Mouse (Mus musculus): ENCODE data around the gene Rad52.

Rad52 gene

DNA sequence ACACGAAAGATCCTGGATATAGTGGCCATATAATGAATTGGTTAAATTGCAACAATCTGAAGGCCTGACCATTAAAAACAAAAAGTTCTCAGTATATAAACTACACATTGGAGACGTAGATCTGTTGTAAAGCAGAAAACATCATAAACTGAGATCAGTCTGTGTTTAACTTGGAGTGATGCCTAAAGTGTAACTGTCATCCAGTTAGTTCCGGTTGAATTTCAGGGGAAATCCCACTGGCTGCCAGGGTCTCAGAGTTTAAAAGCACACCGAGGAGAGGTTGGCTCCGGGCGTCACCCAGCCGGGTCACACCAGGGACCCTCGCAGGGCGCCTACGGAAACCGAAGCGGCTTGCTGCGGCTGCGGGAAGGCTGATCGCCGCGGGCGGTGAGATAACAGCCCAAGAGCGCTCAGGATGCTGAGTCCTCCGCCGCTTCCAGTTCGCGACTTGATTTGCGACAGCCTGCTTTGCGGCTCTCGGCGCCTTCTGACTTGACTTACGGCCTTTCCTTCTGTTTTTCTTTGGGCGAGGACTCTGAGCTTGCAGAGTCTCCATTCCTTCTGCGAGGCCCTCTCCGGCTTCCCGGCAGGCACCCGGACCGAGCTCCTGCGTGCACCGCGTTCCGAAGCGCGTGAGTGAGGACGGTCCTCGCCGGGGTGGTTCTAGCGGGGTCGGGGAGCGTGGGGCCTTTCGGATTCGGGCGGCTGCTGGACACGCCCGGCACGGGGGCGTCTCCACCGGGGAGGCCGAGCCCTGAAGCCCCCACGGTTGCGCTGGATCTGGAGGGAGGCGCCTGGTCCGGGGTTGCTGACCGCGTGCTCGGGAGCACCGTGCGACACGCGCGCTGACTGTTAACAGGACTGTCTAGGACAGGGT lies at the start of gene Rad52:
TSS of gene Rad52 (plus strand) at position 495 of the 877 bp plus-strand sequence.
- DNase-seq (ENCODE audit: low read depth, low spot score) = peak; percentile 92

DNA sequence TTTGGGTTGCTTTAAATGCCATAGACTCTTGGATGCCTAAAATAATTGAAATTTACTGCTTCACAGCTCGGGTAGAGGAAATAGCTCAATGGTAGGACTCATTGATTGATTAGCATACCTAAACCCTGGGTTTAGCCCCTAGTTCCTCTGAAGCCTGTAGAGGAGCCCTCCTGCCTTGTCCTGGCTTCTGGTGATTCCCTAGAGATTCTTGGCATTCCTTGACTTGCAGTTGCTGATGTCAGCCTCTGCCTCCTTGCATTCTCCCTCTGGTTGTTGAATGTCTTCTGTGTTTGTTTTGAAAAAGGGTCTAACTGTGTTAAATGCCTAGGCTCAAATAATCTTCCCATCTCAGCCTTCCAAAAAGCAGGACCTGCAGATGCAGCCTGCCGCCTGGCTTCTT lies 48.3 kb upstream of the Rad52 start:
- no peak for DNase-seq (ENCODE audit: low read depth, low spot score)

DNA sequence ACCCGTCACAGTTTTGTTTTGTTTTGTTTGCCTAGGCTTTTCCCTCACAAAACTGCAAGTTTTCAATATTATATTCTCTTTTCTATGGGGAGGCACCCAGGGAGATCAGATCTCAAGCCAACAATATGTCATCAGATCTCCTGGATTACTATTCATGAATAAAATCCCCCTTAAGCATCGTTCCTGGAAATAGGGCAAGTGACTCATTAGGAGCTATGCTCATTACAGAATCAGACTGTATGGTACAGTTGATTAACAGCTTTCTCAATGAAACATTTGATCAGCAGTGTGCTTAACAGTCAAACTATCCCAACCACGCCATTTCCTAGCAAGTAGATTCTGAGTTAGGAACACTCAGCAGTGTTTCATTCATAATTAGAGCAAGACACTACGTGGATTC lies 47.0 kb upstream of the Rad52 start:
- no peak for DNase-seq (ENCODE audit: low read depth, low spot score)

DNA sequence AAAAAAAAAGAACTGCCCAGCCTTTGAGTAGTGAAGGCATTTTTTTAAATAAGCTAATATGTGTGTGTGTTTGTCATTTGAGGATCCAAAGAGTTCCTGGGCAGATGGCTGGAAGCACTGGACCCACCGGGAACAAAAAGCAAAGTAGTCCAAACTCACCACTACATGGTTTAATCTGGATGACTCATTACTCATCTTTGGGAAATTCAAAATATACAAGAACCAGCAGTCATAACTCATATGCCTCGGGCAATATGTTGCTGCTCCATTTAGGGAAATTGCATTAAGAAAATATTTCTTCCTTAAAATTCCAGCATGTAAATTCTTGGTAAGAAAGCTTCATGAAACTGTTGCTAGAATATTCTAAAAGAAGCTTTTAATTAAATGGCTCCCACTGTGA lies 42.3 kb upstream of the Rad52 start:
- DNase-seq (ENCODE audit: low read depth, low spot score) = no peak

DNA sequence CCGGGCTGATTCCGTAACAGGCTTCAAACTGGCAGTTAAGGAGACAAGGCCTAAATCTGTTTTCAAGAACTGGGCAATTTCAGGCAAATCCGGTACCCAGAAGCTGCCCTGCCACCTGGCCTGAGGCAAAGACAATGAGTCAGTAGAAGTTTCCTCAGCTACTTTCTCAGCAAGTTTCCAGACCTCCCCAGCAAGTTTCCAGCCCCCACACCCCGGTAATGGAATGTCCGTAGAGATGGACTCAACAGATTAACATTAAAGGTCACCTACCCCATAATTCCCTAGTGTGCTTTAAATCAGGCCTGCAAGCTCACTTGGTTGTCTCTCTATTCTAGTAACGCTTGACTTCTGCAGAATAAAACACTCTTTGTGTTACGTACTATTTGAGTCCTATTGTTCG lies 41.0 kb upstream of the Rad52 start:
- DNase-seq (ENCODE audit: low read depth, low spot score) = no peak

DNA sequence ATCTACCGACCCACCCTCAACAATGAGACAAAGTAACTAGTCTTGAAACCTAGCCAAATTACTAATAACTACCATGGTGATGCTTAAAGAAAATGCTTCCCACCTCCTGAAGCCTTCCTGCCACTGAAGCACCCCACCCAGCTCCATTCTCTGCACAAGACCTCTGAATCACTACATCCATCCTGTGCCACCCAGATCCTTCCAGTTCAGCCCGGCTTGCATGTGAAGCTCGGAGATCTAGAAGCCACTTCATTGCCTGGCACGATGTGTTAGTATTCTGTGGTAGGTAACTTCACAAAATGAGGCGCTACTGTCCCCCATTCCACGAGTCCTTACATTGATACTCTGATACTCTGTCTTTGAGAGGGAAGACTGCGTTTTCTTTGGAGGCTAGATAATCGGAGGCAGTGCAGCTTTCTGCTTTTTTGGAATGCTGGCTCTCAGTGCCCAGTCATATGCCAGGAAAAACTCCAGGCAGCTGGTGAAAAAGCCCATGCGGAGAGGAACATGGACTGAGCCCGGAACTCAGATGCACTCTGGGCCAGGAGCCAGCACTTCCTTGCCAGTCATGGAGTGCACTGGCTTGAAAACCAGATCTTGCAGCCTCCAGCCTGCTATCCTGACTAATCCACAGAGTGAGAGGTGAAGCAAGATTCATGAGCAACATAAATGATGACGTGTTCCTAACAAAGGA lies 38.0 kb upstream of the Rad52 start:
- no peak for DNase-seq (ENCODE audit: low read depth, low spot score)

DNA sequence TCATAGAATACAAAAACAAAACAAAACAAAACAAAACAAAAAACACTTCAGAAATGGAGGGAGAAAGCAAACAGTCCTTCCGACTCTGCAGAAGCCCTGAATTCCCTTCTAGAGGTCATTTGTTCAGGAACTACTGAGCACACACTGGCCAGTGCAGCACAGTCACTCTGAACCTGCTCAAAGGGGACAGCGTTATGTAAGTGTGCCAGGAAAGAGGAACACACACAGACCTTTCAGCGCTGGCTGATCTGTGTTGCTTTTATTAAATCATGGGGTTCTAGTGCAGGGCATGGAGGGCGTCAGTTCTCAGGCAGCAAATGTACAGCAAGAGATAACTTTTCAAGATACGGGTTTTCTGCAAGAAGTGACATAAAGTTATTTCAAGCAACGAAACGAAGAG lies 19.3 kb upstream of the Rad52 start:
- DNase-seq (ENCODE audit: low read depth, low spot score) = no peak

DNA sequence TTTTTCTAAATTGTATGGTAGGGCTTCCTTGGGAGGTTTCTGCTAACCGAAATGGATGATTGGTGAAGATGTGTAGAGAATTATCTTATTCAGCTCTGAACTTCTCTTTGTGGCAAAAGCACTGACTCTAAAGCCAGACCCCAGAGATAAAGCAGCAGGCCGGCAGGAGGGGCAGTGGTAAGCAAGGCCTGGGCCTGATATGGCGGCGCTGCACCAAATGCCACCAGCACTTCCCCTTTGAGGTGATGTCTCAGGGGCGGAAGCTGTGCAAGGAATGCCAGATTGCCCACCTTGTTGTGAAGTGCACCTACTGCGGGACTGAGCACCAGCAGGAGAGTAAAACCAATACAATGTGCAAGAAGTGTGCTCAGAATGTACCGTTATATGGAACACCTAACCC lies 9.8 kb upstream of the Rad52 start:
- no peak for DNase-seq (ENCODE audit: low read depth, low spot score)

DNA sequence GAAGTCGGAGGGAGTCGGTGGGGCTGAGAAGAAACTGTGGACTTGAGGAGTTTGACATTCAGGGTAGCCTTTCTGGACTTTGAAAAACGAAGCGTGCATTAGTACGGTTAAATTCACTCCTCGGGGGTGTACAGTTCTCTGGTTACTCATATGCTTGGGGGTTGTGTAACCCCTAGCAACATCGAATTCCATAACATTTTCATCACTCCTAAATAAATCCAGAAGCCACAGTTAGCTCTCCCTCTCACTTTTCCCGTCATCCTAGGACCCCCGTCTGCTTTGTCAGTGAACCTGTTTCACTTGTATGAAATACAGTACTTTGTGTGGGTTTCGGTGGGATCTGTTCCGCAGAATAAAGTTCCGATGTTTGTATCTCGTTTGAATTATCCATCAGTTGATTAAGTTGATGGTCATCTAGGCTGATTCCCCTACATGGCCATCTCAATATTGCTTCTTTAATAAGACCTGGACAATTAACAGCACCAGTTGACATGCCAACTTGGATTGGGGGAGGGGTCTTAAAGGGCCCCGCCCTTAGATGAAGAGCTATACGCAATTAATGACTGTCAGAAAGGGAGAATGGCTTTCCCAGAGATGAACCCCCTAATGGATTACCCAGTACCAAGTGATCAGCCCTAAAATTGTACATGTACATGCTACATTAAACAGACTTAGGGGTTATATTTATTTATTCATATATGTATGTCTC lies 737 bp downstream of the Rad52 start:
- peak; percentile 19 for DNase-seq (ENCODE audit: low read depth, low spot score)

DNA sequence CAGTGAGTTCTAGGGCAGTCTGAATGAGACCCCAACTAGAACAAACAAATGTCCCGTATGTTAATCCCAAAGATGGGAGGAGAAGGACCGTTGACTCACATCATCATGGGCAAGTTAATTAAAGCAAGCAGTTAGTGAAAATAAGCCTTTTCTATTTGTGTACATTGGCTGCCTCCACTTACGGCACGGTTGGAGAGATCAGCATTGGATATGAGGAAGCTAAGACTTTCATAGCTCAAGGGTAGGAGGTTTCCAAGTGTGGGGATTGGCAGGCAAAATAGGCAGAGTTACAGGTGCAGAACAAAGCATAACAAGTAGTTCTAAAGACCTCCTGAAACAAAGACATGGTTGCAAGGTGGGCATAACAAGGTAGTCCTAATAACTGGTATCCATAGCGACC lies 3.0 kb downstream of the Rad52 start:
- DNase-seq (ENCODE audit: low read depth, low spot score) = no peak

DNA sequence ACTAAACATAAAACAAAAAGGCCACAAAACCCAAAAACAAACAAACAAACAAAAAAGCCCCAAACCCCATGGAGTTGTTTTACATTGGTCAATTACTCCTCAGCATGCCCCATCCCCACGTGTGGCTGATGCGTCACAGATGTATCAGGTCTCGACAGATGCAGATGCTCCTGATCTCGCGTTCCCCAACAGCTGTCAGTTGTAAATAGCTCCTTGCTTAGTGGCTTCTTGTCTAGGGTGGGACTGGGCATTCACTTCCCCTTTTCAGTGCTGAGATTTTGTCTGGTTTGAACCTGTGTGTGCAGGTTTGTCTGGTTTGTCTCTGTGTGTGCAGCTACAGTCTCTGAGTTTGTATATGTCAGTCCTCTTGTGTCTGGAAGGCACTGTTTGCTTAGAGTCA lies 9.5 kb downstream of the Rad52 start:
- no peak for DNase-seq (ENCODE audit: low read depth, low spot score)

DNA sequence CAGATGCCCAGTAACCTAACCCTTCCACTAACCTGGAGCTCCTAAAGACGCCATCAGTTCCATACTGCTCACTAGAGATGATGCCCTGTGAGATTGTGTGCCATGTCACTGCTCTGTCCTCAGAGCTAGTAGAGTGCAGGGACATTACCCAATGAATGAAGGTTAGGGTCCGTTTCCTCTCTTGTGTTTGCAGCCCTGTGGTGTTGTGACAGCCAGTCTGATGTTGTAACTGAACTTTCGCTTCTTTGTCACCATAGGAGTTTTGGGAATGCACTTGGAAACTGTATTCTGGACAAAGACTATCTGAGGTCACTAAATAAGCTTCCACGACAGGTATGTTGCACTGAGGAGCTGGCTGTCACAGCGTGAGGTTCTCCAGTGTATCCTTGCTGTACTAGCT lies 13.2 kb downstream of the Rad52 start:
- DNase-seq (ENCODE audit: low read depth, low spot score) = no peak

DNA sequence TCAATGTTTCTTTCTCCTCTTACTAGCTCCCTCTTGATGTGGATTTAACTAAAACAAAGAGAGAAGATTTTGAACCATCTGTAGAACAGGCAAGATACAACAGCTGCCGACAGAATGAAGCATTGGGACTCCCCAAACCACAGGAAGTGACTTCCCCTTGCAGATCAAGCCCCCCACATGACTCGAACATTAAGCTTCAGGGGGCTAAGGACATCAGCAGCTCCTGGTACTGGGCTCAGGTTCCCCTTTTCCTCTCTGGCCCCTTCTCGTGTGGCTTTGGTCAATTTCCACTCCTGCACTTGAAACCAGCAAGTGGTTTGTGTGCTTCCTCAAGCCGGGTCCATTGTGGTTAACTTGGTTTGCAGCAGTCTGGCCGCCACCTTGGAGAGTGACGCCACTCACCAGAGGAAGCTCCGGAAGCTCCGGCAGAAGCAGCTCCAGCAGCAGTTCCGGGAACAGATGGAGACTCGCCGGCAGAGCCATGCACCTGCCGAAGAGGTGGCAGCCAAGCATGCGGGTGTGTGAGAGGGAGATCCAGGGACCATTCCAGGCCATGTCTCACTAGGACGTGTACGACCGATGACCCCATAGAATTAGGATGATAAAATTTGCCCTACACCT lies 16.2 kb downstream of the Rad52 start:
- peak; percentile 40 for DNase-seq (ENCODE audit: low read depth, low spot score)

DNA sequence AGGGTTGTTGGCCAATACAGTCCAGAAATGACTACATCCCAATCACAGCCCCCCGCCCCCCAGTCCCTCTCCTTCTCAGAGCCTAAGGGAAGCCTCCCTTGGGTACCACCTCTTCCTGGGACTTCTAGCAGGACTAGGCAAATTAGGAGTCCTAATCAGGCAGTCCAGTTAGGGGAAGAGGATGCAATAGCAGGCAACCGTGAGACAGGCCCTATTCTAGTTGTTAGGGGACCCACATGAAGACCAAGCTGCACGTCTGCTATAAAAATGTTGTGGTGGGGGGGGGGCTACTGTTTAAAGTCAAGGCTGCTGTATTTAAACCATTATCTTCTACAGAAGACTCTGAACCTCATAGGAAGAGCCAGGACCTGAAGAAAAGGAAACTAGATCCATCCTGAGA lies 19.6 kb downstream of the Rad52 start:
- DNase-seq (ENCODE audit: low read depth, low spot score) = no peak

DNA sequence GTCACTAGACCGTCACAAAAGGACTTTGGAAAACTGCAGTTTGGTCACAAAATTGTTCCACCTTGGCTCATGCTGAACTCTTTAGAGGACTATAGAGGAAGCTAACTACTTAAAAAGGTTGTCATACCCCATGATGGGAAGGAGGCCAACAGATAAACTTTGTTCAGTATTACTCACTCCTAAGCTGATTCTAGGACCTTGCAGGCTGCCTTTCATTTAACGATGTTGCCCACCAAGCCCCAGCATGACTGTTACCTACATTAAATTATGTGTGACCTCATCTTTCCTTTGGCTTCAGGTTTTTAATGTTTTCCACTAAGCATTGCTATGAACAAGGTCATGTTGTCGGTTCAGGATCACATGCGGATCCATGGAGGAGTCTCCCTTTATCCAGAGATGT lies 20.0 kb downstream of the Rad52 start:
- no peak for DNase-seq (ENCODE audit: low read depth, low spot score)

DNA sequence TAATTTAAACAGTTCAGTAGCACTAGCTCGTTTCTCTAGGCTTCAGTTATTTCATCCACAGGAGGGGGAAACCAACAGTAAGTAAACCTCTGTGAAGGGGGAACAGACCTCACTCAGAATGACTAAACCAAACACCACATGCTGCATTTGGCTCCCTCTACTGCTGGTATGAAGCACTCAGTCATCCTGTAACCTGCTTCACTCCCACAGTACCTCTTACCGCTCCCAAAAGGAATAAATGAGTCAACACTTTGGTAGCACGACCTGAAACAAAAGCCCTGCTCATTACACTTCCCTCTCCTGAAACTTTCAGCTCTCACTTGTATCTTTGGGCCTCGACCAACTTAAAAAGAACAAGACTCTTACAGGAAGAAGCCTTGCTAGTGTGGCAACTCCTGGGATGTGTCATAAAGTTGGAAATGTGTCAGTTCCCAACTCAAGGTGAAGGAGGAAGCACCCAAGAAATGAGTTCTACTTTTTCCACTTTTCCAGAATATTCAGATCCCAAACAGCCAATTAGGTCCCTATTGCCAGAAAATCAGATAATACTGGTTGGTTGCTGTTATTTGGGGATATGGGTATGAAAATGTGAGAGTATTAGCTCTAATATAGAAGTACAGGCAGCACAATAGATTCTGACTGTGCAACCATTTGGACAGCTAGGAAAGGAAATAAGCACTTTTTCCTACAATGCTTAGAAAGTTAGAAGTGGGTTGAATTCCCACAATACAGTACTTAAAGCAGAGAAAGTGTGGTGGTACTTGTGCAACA lies 21.9 kb downstream of the Rad52 start:
- DNase-seq (ENCODE audit: low read depth, low spot score) = peak; percentile 25
